Mouse (Mus musculus): ENCODE data around the gene Wapl.

Gene Wapl

DNA sequence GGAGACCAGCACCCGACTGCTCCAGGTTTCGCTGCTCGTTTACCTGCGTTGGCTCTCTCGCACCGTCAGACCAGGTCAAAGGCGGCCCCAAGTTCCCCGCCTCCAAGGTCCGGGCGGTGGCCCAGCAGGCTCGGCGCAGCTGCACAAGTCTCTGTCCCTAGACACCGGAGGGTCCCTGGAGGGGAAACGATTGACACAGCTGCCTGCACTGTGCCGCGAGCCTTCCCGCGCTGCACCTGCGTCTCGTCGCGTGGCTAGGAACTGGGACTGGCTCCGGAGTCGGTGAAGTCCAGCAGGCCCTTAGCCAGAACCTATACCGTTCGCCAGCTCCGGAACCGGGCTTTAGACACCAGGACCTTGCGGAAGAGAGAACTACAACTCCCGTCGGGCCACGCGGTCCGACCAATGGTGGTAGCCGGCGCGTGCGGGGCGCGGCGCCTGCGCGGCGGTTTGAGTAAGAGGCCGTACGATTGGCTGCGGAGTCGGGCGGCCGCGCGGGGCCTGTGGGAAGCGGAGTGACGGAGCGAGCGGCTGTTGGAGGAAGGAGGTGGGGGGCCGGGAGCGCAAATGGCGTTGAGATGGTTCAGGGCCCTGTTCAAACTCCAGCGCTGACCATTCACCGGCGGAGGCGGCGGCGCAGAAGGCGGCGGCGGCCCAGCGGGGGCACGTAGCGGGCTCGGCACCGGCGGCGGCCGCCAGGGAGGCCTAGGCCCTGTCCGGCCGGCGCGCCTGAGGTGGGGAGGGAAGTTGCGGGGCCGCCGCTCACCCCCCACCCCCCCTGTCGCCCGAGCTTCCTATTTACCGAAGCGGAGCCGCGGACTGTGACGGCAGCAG is at the start of gene Wapl:
Gene Wapl (plus strand): TSS at position 534 of the 834 bp plus-strand sequence.
- DNase-seq (ENCODE audit: low spot score in 2 of 2) = peak; percentile 92 to 94

DNA sequence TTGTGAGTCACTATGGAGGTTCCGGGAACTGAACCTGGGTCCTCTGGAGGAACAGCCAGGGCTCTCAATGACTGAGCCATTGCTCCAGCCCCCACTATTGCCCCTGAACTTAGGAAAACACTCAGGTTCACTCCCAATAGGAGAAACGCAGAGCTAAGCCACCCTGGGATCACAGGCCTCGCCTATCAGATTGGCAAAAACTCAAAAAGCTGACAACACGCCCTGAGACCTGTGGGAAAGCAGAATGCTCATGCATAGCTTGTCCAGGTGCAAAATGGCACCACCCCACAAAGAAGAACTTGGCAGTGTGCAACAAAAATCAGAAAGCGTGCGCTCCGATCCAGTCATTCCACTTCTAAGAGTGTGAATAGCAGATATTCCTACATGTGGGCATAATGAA is 46.9 kb upstream of the Wapl start:
- DNase-seq (ENCODE audit: low spot score in 2 of 2) = no peak

DNA sequence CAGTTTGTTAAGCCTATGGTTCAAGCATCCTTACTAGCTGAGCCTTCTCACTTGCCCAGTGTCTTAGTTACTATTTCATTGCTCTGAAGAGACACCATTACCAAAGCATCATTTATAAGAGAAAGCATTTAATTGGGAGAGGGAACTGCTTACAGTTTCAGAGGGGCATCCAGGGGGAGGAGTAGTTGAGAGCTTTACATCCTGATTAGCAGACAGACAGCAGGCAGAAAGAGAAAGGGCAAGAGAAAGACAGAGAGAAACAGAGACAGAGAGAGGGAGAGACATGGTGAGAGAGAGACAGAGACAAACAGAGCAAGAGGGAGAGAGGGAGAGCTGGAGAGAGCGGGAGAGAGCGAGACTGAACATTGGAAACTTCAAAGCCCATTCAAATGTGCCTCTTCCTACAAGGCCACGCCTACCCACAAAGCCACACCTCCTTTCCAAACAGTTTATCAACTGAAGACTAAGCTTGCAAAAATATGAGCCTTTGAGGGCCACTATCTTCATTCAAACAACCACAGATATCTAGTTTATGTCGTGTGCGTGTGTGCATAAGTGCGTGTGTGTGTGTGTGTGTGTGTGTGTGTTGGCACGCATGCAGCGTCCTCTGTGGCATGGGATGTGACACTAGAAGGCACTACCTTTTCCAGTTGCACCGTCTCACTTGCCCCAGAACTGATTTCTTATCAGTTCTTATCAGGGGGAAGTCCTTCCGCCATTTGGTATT is 40.8 kb upstream of the Wapl start:
- no peak for DNase-seq (ENCODE audit: low spot score in 2 of 2)

DNA sequence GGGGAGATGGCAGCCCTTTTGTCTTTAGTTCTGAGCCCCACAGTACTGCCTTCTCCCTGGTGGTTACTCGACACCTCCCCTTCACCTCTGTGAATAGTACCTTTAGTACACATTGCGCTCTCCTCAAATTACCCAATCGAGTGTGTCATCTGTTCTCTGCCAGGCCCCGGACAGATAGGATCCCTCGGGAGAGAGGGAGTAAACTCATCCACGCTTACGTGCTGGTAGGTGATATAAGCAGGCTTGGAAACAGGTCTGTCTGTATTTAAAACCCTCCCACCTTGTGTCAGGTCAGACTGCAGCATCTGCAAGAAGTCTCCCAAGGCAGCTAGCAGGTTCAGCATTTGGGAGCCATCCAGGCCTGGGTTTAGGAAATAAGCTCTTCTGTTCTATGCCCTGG is 38.5 kb upstream of the Wapl start:
- DNase-seq (ENCODE audit: low spot score in 2 of 2) = no peak

DNA sequence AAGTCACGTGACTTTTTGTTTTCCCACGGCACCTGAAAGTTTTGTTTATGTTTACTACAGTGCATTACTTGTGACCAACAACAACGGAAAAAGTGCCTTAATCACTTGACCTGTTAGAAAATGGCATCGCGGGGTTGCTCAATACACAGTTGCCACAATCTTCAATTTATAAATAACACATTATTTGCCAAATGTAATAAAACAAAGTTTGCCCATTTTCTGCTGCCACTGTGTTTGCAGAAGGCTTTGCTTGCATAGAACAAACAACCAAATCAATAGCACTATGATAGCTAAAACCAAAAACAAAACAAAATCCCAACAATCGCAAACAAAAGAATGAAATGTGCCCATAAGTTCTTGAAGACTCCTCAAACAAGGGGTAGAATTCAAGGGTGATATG is 38.0 kb upstream of the Wapl start:
- DNase-seq (ENCODE audit: low spot score in 2 of 2) = no peak

DNA sequence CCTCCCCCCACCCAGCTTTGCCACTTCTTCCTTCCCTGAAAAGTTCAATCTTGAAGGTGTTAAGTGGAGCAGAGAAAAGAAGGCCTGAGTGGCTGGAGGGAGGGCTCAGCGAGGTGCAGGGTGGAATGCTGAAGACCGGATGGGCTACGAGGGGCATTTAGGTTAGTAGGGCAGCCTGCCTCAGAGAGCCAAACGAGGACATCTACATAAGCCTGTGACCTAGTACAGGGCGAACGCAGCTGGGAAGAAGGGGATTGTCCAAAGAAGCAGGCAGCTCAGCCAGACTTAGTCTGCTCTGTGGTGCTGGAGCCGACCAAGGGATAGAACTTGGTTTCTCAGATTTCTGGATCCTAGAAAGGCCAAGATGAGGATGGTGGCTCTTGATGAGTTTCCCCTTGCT is 29.6 kb upstream of the Wapl start:
- no peak for DNase-seq (ENCODE audit: low spot score in 2 of 2)

DNA sequence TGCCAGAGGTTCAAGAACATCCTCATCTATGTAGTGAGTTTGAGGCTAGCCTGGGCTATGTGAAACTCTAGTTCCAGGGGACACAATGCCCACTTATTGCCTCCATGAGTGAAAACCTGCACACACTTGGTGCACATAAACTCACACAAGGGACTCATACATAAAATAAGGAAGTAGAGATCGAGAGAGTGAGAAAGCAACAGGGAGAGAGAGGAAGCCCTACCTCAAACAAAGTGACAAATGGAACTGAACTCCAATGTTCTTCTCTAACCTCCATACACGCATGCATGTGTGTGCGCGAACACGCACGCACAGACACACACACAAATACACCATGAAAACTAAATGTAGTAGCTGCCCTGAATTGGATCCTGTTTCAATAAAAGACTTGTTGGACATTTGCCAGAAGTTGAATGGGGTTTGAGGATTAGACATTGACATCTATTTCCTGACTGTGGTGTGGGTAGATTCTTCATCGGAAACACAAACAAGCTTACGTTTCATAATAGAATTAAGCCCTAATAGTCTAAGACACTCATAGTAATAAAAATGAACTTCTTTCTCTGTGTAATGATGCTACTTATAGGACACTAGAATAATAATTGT is 25.8 kb upstream of the Wapl start:
- DNase-seq (ENCODE audit: low spot score in 2 of 2) = no peak

DNA sequence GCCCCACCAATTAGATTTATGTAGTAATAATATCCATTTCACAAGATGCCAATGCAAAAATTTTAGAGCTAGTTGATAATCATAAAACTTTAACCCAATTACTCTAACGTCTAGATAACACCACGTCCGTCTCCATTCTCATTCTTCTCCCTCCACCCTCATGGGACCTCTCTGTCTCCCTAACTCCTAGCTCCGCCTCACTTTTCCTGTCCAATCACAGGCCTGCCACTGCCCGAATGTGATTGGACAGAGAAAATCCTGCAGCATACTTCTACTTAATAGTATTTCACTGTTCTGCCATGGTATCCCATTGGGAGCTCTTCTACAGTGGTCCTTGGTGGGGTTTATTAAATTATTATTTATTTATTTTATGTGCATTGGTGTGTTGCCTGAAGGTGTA is 16.6 kb upstream of the Wapl start:
- no peak for DNase-seq (ENCODE audit: low spot score in 2 of 2)

DNA sequence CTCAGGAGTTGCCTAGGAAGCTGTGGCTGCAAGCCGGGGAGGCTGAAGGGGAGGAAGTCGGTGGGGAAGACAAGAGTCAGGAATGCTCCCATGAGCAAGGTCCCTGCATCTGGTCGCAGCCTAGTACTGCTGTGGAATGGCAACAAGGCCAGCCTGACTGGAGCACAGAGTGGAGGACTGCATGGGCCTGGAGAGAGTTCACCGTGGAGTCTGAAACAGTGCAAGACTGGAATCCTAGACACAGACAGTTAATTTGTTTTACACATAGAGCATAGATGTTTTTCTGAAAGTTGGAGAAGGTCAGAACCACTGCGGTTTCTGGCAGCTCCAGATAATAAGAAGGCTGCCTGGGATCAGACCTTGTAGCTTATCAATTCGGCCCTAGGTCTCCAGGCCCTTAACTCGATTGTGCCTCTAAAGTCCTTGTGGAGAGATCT is 13.4 kb upstream of the Wapl start:
- peak; percentile 40 to 43 for DNase-seq (ENCODE audit: low spot score in 2 of 2)

DNA sequence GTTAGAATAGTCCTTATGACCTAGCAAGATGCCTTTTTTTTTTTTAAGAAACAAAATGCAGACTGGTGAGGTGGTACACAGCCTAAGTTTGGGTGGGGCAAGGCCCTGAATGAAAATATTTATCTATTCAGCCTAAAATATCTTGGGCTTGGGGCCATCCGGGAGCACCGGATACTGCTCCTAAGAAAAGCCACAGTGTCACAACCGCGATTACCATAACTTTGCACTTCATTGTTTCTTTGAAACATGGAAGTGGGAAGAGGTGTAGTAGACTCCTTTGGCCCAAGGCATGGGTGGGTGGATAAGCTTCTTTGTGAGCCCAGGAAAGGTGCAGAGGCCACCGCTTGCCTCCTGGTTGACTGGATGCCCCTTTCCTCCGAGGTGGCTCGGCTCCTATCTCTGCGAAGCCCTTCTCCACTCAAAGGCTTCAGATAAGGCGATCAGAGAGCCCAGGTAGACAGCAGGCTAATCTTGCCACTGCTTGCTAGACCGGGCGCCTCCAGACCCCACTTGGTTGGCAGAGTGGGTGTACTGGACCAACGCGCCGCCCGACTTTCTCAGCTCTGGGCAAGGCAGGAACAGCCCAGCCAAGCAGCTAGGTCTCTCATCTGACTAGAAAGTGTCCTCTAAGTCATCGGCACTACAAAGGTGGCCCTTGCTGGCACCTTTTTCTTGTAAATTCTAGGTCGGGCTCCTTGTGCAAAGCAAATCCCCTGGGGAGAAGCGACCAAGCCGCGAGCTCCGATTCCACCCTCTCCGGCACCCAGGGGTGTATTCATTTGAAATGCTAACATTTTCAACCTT is 12.7 kb upstream of the Wapl start:
- peak in 1 of 2 experiments; percentile 44 for DNase-seq (ENCODE audit: low spot score in 2 of 2)

DNA sequence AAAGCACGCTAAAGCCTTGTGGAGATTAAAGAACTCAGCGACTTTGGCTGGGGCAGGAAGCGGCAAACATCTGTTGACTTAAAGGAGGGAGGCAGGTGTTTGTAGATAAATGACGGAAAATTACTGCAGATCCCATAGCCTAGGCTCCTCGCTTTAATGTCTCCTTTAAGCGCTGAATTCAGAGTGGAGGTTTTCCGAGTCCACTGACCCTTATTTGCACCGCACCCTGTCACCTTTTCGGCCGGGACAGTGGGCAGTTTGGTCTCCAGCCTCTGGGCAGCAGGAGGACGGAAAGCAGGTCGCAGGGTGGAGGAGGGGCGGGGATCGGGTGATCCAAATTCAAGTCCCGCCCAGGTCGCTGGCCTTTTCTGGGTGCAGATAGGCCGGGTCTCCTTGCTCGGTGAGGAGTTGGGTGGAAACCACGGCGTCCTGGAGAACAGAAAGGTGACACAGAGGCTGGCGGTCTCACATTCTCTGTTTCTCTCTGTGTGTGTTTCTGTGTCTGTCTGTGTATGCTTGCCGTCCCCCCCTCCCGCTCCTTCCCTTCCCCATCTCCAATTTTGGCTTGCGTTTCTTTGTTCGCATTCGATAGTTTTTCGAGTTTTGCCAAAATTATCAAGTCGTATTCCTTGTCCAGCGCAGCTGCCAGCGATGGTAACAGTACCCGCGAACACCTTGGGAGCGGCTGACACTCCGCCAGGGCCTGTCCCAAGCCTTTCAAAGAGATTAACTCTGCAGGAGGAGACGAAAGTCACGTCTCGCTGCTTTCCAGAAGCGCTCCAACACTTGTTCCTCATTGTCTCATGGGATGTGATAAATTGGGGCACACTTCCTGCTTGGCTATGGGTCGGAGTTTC is 11.9 kb upstream of the Wapl start:
- peak; percentile 76 to 80 for DNase-seq (ENCODE audit: low spot score in 2 of 2)

DNA sequence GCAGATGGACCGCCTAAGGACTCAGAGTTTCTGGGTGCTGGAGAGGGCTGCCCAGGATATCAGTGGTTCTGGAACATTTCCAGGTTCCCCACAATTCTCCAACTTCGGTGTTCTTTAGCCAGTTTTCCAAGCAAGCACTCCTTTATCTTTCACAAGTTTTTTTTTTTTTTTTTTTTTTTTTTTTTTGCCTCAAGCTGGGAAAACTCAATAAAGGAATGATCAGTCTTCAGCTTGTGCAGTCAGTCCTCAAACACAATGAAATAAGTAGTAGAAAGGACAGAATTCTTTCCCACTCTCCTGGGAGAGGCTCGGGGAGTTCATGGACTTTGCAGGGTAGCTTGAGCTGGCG is 11.3 kb upstream of the Wapl start:
- DNase-seq (ENCODE audit: low spot score in 2 of 2) = no peak

DNA sequence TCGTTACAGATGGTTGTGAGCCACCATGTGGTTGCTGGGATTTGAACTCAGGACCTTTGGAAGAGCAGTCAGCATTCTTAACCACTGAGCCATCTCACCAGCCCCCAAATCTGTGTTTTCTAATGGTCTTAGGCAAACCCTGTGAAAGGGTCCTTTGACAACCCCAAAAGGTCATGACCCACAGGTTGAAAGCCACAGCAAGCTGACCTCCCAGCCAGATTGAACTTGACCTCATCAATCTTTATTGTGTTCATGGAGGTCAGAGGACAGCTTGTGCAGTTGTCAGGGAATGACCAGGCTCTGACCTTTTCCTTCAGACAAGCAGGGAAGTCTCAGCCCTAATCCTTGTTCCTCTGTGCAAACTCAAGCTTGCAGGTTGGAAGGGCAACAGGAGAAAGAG is 10.3 kb upstream of the Wapl start:
- DNase-seq (ENCODE audit: low spot score in 2 of 2) = no peak

DNA sequence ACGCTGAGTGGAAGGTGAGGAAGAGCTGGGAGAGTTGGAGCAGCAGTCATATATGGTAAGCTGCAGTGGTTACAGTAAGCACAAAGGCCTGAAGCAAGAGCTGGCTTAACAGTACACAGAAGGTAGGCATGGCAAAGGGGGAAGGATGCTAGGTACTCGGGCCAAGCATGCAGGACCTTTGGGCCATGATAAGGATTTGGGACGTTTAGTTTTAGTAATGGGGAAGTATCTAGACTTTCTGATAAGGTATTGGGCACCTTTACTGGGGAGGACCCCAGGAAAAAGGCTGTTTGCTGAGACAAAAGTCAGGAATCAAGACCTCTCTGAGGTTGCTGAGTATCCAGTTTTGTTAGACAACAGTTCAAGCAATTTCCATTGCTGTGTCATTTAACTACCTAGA is 4.6 kb upstream of the Wapl start:
- DNase-seq (ENCODE audit: low spot score in 2 of 2) = no peak

DNA sequence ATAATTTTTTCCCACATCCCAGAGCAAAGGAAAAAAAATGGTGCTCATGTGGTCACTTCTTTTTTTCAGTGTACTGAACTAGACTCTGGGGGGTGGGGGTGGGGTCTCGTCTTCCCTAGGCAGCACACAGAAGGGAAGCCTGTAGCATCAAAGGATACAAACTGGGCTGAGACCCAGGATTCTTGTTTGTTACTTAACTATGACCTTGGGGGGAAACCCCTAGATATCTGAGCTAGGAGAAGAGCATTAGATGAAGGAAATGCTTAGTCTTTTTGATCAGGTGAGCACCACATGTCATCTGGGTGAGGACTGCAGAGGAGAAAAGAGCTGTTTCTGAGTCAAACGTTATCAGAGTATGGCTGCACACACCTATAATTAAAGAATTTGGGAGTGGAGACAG is 3.5 kb upstream of the Wapl start:
- no peak for DNase-seq (ENCODE audit: low spot score in 2 of 2)

DNA sequence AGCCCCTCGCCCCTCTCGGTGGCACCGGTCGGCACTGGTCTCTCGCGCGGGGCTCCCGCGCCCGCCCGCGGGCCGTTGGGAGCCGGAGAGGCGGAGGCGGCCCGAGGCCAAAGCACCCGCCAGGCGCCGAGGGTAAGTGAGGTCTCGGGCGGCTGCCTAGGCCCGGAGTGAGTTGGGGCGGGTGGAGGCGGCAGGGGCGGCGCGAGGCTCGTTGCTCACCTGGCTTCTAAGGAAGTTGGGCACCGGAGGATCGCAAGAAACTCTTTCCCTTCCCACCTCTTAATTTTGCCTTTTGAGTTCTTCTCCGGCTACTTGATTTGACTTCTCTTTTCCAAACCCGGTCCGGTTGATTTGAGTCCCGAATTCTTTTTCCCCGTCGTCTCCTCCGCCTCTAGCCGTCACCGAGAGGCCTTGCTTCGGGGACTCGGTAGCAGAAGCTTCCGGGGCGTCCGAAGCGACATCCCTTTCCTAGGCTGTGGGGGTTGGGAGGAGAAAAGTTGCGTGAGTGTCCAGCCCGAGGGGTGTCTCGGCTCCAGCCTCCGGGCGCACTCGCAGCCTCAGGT is 582 bp downstream of the Wapl start:
- DNase-seq (ENCODE audit: low spot score in 2 of 2) = peak; percentile 59 to 62

DNA sequence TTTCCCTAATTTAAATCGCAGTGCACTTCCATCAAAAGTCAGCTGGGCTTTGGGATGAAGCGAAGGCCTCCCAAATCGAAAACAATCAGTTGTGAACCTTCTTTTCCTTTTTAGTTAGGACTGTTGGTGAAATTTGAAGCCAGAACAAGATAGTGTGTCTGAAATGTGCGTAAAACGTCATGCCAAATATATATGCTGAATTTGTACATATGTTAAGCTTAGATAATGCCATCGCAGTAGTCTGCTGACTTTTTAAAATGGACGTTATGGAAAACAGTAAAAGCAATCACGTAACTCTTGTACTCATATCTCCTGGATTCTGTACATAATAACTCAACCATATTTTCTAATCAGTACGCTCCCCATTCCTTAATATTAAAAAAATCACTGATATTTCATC is 1.2 kb downstream of the Wapl start:
- DNase-seq (ENCODE audit: low spot score in 2 of 2) = no peak

DNA sequence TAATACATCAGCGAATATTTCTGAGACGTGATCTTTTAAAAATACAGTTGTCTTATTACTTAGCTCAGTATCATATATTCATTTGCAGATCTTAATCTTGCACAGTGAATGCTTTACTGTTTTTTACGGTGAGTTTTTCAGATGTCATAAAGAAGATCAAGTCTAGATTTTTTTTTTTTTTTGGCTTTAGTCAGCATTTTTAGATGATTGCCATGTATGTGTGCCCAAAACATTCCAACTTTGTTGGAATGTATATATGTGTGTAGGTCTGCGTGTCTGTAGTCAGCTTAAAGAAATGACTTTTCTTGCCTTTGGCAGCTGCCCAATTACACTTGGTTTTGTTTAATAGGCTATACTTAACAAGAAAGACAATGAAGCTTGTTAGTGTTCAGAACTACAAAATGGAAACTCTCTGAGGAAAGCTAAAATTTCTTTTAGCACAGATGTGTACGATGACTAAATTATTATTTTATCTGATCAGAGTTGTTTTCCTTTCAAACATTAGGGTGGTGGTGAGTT is 1.7 kb downstream of the Wapl start:
- no peak for DNase-seq (ENCODE audit: low spot score in 2 of 2)

DNA sequence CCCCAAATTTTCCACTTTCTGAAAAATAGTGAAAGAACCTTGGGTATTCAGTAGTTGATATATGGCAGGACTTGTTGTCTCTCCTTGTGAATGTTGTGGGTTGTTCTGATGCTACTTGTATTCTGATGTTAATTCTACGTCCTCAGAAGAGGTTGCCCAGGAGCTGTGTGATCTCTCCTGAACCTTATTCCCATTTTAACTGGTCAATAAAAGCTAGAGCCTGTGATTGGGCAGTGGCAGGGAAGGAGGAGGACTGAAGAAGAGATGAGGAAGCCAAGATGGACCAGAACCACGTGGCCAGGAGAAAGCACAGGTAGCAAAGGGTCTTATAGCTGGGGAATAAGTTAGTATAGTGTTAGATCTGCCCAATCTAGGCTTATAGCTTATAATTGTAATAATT is 7.1 kb downstream of the Wapl start:
- DNase-seq (ENCODE audit: low spot score in 2 of 2) = no peak

DNA sequence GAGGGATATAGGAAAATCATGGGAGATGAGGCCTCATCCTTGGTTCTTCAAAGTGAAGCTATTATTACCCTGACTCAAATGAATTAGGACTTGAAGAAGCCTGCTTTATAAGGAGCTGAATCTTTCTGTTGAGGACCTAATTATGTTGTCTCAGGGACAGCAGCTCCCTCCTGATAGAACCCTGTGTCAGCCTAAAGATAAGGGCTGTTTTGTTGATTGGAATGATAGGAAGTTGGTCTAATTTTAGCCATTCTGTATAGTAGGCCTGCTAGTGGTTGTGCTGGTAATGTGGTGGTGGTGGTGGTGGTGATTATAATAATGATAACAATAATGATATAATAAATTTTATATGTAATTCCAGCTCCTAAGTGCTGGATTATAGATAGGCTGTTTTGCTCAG is 11.3 kb downstream of the Wapl start:
- no peak for DNase-seq (ENCODE audit: low spot score in 2 of 2)

DNA sequence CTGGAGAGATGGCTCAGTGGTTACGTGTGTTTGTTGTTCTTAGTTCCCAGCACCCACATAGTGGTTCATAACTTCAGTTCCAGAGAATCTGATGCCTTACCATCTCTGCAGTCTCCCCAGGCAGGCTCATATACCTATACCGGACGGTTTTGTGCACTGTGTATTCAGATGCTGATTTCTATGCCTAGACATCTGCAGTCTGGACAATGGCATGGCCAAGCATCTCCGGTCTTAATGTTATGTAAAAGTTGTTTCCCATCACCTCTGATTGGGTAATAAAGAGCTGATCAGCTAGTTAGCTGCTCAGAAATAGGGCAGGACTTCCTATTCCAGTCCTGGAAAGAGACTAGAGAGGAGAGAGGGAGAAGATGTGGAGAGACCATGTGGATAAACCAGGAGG is 20.2 kb downstream of the Wapl start:
- DNase-seq (ENCODE audit: low spot score in 2 of 2) = no peak
